Mouse (Mus musculus) hindbrain, postnatal 0 days (tissue): ENCODE data around the gene Mnd1. TPM values are rescaled to one million over a fixed set of nuclear protein-coding genes. Genes with fewer than 3 reads are reported as not detected.

Experiments
- ATAC-seq: fragments of 200-750 bp; cut with Nextera tagmentation; 2 replicates; pipeline ENCODE4 v1.8.0; 2017; ENCODE audit warnings: mild to moderate bottlenecking, moderate TSS enrichment, moderate library complexity
- DNase-seq: peaks from one replicate; pipeline ENCODE4 v3.0.0-alpha.2; 2015; ENCODE audit warnings: low spot score
- H3K27ac ChIP-seq: fragments of 300-500 bp; sonication (generic); 2 replicates; pipeline ENCODE4 v1.5.1; 2014; ENCODE audit warnings: mild to moderate bottlenecking
- H3K27me3 ChIP-seq: fragments of 300-500 bp; sonication (generic); 2 replicates; pipeline ENCODE4 v1.6.1; 2014; ENCODE audit warnings: low read length, mixed read lengths; ENCODE audit not compliant: insufficient read depth
- H3K36me3 ChIP-seq: fragments of 300-500 bp; sonication (generic); 2 replicates; pipeline ENCODE4 v1.6.1; 2014; ENCODE audit warnings: low read length, mixed read lengths; ENCODE audit not compliant: insufficient read depth
- H3K4me1 ChIP-seq: fragments of 300-500 bp; sonication (generic); 2 replicates; pipeline ENCODE4 v1.6.1; 2014; ENCODE audit warnings: antibody characterized with exemption, low read length, mixed read lengths; ENCODE audit not compliant: insufficient read depth
- H3K4me2 ChIP-seq: fragments of 300-500 bp; sonication (generic); 2 replicates; pipeline ENCODE4 v1.6.1; 2014; ENCODE audit warnings: low read depth, mild to moderate bottlenecking, low read length, moderate library complexity, mixed read lengths
- H3K4me3 ChIP-seq: fragments of 300-500 bp; sonication (generic); 2 replicates; pipeline ENCODE4 v1.5.1; 2014; ENCODE audit warnings: low read length
- H3K9ac ChIP-seq: fragments of 300-500 bp; sonication (generic); replicated peaks from 2 replicates; pipeline ENCODE4 v1.6.1; 2014; ENCODE audit warnings: mild to moderate bottlenecking, low read length, moderate library complexity, mixed read lengths
- H3K9me3 ChIP-seq: fragments of 300-500 bp; sonication (generic); 2 replicates; pipeline ENCODE4 v1.6.1; 2016; ENCODE audit warnings: low read length, mixed read lengths
- CTCF ChIP-seq: IDR thresholded peaks from 2 replicates; pipeline ENCODE4 v1.5.1; 2016; ENCODE audit warnings: antibody characterized with exemption, control low read depth, low read depth
- WGBS: fragments of 180-500 bp; shearing (Covaris S2); extraction: QIAGEN DNeasy Blood & Tissue Kit; methylation state at CpG from one replicate; pipeline ENCODE4 v1.1.7; 2014; 5-methylcytosine and 5-hydroxymethylcytosine counted together
- polyA plus RNA-seq: library from polyadenylated mRNA; unstranded; fragments of >200 nt; fragmentation: Nextera tagmentation; extraction: Ambion mirVana; gene quantifications from 2 replicates; pipeline ENCODE4 v1.2.1, GENCODE M21; 2015
- total RNA-seq: library from RNA; depleted of rRNA; stranded (reverse); fragments of >200 nt; gene quantifications from 2 replicates; pipeline ENCODE4 v1.2.3, GENCODE M21; 2014

Mnd1 gene
- total and polyA plus RNA-seq, 2 experiments from 2014 or later, result 0.73 to 3.7 TPM

- Histone ChIP-seq H3K4me1 (0 out of 2 replicates have a peak, but pooled peaks cover 3% of the 10 kb centered on the region), H3K9me3 (no peaks in the 10 kb centered on the region), H3K9ac (no peak overlapping the region), H3K4me2 (no peak overlapping the region), H3K36me3 (peaks cover 10% of the 10 kb centered on the region), H3K4me3 (no peak overlapping the region), H3K27ac (no peak overlapping the region), H3K27me3 (no peaks in the 10 kb centered on the region)
- DNase-seq, result no peak
- no peak for ATAC-seq
- TF ChIP-seq CTCF, result no peak
- 74% methylated on average over 2 of the region's 2 CpGs for WGBS
These were observed 22.2 kb upstream of the Mnd1 start for GRCm38 (mm10) chr3:84177834-84178233.

- no peaks in the 10 kb centered on the region for H3K27me3 ChIP-seq
- no peaks in the 10 kb centered on the region for H3K9me3 ChIP-seq
- H3K4me1 ChIP-seq, result 0 out of 2 replicates have a peak, but pooled peaks cover 2% of the 10 kb centered on the region
- DNase-seq (peak; percentile 90), ATAC-seq (peak; percentile 82)
- no peak overlapping the region for H3K27ac ChIP-seq
- H3K9ac ChIP-seq, result no peak overlapping the region
- H3K4me2 ChIP-seq, result no peak overlapping the region
- H3K4me3 ChIP-seq, result no peak overlapping the region
- WGBS, result 47% methylated on average over 7 of the region's 7 CpGs
- TF ChIP-seq CTCF, result peak; percentile 90
- H3K36me3 ChIP-seq, result peaks cover 22% of the 10 kb centered on the region
These were observed 20.0 kb upstream of the Mnd1 start for GRCm38 (mm10) chr3:84175337-84176315.

- Histone ChIP-seq H3K4me3 (no peak within 1 kb of the TSS), H3K4me1 (no peaks in the 10 kb centered on the region), H3K27me3 (no peaks in the 10 kb centered on the region), H3K36me3 (peaks cover 30% of the 10 kb centered on the region), H3K9me3 (no peaks in the 10 kb centered on the region), H3K9ac (no peak within 1 kb of the TSS), H3K4me2 (no peak within 1 kb of the TSS), H3K27ac (no peak within 1 kb of the TSS)
- ATAC-seq, result no peak
- 80% methylated on average over 11 of the region's 11 CpGs for WGBS
- no peak for DNase-seq
- TF ChIP-seq CTCF, result no peak
These were observed 18.1 kb upstream of the Mnd1 start, which contains the start of gene Gm6525 for GRCm38 (mm10) chr3:84173581-84174154. Gene Gm6525, plus strand, starts transcription at chr3:84174104.

- H3K36me3 ChIP-seq, result peaks cover 31% of the 10 kb centered on the region
- no peak overlapping the region for H3K4me2 ChIP-seq
- H3K9me3 ChIP-seq, result no peaks in the 10 kb centered on the region
- DNase-seq (no peak), ATAC-seq (peak; percentile 71)
- no peak overlapping the region for H3K27ac ChIP-seq
- H3K4me3 ChIP-seq, result no peak overlapping the region
- no peaks in the 10 kb centered on the region for H3K4me1 ChIP-seq
- H3K9ac ChIP-seq, result no peak overlapping the region
- no peak for TF ChIP-seq CTCF
- H3K27me3 ChIP-seq, result no peaks in the 10 kb centered on the region
- 52% methylated on average over 11 of the region's 11 CpGs for WGBS
These were observed 16.8 kb upstream of the Mnd1 start for GRCm38 (mm10) chr3:84172406-84172805.

GRCm38 (mm10) chr3:84169393-84170005 is 13.9 kb upstream of the Mnd1 start:
- peak; percentile 45 for TF ChIP-seq CTCF
- DNase-seq (no peak), ATAC-seq (no peak)
- 75% methylated on average over 8 of the region's 8 CpGs for WGBS
- H3K4me3 ChIP-seq, result no peak overlapping the region
- no peaks in the 10 kb centered on the region for H3K9me3 ChIP-seq
- H3K4me2 ChIP-seq, result no peak overlapping the region
- H3K9ac ChIP-seq, result no peak overlapping the region
- peaks cover 44% of the 10 kb centered on the region for H3K36me3 ChIP-seq
- no peaks in the 10 kb centered on the region for H3K4me1 ChIP-seq
- H3K27ac ChIP-seq, result no peak overlapping the region
- H3K27me3 ChIP-seq, result no peaks in the 10 kb centered on the region

GRCm38 (mm10) chr3:84168943-84169342 is 13.4 kb upstream of the Mnd1 start:
- Histone ChIP-seq H3K4me2 (no peak overlapping the region), H3K9me3 (no peaks in the 10 kb centered on the region), H3K4me1 (no peaks in the 10 kb centered on the region), H3K9ac (no peak overlapping the region), H3K36me3 (peaks cover 49% of the 10 kb centered on the region), H3K4me3 (no peak overlapping the region), H3K27ac (no peak overlapping the region), H3K27me3 (no peaks in the 10 kb centered on the region)
- DNase-seq, result no peak
- WGBS, result 95% methylated on average over 6 of the region's 6 CpGs
- TF ChIP-seq CTCF, result no peak
- no peak for ATAC-seq
